Mouse (Mus musculus) hindbrain, embryonic 11.5 days (tissue): ENCODE results near the gene Mrpl23. TPM values are rescaled to one million over a fixed set of nuclear protein-coding genes. Genes with fewer than 3 reads are reported as not detected.

Experiments used
- ATAC-seq: fragments of 200-750 bp; cut with Nextera tagmentation; 2 replicates; pipeline ENCODE4 v1.8.0; 2017; ENCODE audit warnings: mild to moderate bottlenecking, moderate TSS enrichment, moderate library complexity; ENCODE audit not compliant: low FRiP score
- DNase-seq: peaks from one replicate; pipeline ENCODE4 v3.0.0-alpha.2; 2015; ENCODE audit warnings: low spot score
- H3K27ac ChIP-seq: fragments of 300-500 bp; sonication (generic); 2 replicates; pipeline ENCODE4 v1.5.1; 2014; ENCODE audit warnings: mild to moderate bottlenecking, low read depth, low read length
- H3K27me3 ChIP-seq: fragments of 300-500 bp; sonication (generic); 2 replicates; pipeline ENCODE4 v1.6.1; 2014; ENCODE audit warnings: mild to moderate bottlenecking, low read length, moderate library complexity, mixed read lengths; ENCODE audit not compliant: control insufficient read depth, insufficient read depth
- H3K36me3 ChIP-seq: fragments of 300-500 bp; sonication (generic); 2 replicates; pipeline ENCODE4 v1.6.1; 2014; ENCODE audit warnings: mild to moderate bottlenecking, low read length, moderate library complexity, mixed read lengths; ENCODE audit not compliant: control insufficient read depth, insufficient read depth
- H3K4me1 ChIP-seq: fragments of 300-500 bp; sonication (generic); replicated peaks from 2 replicates; pipeline ENCODE4 v1.6.1; 2014; ENCODE audit warnings: low read length, mixed read lengths; ENCODE audit not compliant: control insufficient read depth, insufficient read depth
- H3K4me2 ChIP-seq: fragments of 300-500 bp; sonication (generic); replicated peaks from 2 replicates; pipeline ENCODE4 v1.6.1; 2014; ENCODE audit warnings: mild to moderate bottlenecking, low read depth, low read length
- H3K4me3 ChIP-seq: fragments of 300-500 bp; sonication (generic); 2 replicates; pipeline ENCODE4 v1.5.1; 2014; ENCODE audit warnings: low read depth, low read length
- H3K9ac ChIP-seq: fragments of 300-500 bp; sonication (generic); 2 replicates; pipeline ENCODE4 v1.6.1; 2014; ENCODE audit warnings: low read depth, low read length
- H3K9me3 ChIP-seq: fragments of 300-500 bp; sonication (generic); 2 replicates; pipeline ENCODE4 v1.6.1; 2016; ENCODE audit warnings: low read length; ENCODE audit not compliant: control insufficient read depth
- WGBS: fragments of 180-500 bp; shearing (Covaris S2); extraction: QIAGEN DNeasy Blood & Tissue Kit; methylation state at CpG from one replicate; pipeline ENCODE4 v1.1.7; 2014; 5-methylcytosine and 5-hydroxymethylcytosine counted together
- polyA plus RNA-seq: library from polyadenylated mRNA; unstranded; fragments of >200 nt; fragmentation: Nextera tagmentation; extraction: Ambion mirVana; gene quantifications from 2 replicates; pipeline ENCODE4 v1.2.1, GENCODE M21; 2014

Gene Mrpl23
- polyA plus RNA-seq, 1 experiment from 2014 or later = 13.5 TPM

DNA sequence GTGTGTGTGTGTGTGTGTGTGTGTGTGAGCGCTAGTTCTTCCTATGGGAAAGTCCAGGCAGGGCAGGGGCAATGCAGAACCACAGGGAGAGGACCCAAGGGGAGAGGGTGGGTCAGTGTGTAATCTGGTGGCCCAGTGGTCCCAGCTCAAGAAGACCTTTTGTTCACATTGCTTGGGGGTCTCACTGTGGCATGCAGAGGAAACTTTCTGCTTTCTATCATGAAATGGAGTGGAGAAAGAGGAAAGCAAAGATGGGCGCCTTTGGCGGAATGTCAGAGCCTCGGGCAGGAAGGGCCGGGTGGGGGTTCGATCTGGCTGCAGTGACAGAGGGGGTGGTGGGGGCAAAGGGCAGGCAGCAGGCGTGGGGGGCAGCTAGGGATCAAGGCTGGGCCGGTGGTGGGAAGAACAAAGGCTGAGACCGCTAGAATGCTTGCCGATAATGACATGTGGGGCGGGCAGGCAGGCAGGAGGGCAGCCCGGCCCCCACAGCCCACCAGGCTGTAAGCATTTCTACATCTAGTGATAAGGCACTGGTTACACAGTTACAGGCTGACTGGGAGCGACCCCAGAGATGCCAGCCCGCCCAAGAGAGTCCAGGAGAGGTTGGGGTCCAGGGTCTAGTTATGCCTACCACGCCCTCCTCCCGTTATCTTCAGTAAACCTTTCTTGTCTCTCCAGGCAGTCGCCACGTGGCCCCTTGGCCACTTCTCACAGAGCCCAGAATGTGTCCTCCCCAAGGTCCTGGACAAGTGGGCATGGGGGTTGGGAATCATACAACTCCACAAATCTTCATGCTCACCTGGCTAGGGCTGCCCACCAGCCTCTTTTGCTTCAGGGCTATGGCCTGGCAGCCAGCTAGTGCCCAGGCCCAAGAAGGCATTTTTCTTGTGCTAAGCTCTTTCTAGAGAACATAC, 28.7 kb downstream of the Mrpl23 start:
- H3K9me3 ChIP-seq = no peaks in the 10 kb centered on the region
- H3K9ac ChIP-seq = no peak overlapping the region
- DNase-seq = no peak
- no peaks in the 10 kb centered on the region for H3K36me3 ChIP-seq
- H3K4me3 ChIP-seq = no peak overlapping the region
- no peak for ATAC-seq
- 0 out of 2 replicates have a peak overlapping the region, but pooled peaks have one; percentile 24 for H3K27ac ChIP-seq
- H3K4me2 ChIP-seq = no peak overlapping the region
- WGBS = 24% methylated on average over 18 of the region's 18 CpGs
- no peaks in the 10 kb centered on the region for H3K27me3 ChIP-seq
- H3K4me1 ChIP-seq = peaks cover 6% of the 10 kb centered on the region

DNA sequence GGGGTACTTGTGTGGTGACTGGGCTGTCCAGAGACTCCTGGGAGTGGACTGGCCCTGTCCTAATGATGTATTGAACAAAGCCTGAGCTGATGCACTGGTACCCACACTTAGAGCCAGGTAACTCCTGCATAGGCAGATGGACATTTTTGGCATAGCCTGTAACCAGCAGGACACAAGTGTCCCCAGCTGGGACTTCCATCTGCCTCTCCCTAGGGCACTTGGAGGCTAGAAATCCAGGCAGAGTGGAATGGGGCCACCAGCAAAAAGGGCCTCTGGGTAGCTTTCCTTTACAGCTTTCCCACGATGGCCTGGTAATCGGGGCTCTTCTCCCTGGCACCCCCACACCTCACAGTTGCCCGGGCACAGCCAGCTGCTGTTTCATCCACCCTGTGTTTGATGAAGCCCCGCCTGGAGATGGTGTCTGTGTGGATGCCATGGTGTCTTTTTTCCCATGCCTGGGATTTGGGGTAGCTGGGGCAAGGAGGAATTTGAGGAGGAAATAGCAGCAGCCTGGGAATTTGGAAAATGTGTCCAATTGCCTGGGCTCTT, 29.4 kb downstream of the Mrpl23 start:
- H3K27ac ChIP-seq = no peak overlapping the region

DNA sequence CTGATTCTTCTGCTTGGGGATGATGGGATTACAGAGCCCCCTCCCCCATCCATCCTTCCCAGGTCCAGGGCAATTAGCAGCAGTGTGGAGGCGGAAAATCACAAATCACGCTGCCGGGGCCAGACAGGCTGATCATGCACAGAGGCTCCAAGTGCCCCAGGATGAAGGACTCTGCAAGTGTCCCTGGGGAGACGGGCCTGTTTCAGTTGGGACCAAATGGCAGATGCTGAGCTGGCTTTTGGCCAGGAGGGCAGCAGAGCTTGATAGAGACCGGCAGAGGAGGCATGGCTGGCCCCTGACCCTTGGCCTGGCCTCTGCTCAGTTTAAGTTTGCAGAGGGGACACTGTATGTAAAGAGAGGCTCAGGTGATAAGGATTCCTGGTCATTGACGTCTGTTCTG, 30.7 kb downstream of the Mrpl23 start:
- peaks cover 6% of the 10 kb centered on the region for H3K4me1 ChIP-seq
- no peak overlapping the region for H3K4me3 ChIP-seq
- H3K27ac ChIP-seq = no peak overlapping the region
- H3K4me2 ChIP-seq = no peak overlapping the region
- no peak for ATAC-seq
- no peaks in the 10 kb centered on the region for H3K27me3 ChIP-seq
- 39% methylated on average over 6 of the region's 6 CpGs for WGBS
- DNase-seq = no peak
- no peaks in the 10 kb centered on the region for H3K9me3 ChIP-seq
- H3K36me3 ChIP-seq = no peaks in the 10 kb centered on the region
- H3K9ac ChIP-seq = no peak overlapping the region

More for the DNA sequence above, 29.4 kb downstream of the Mrpl23 start:
- 69% methylated on average over 4 of the region's 4 CpGs for WGBS
- no peaks in the 10 kb centered on the region for H3K36me3 ChIP-seq
- H3K9me3 ChIP-seq = no peaks in the 10 kb centered on the region
- peaks cover 6% of the 10 kb centered on the region for H3K4me1 ChIP-seq
- no peak overlapping the region for H3K4me3 ChIP-seq
- H3K9ac ChIP-seq = no peak overlapping the region
- ATAC-seq (no peak), DNase-seq (no peak)
- no peaks in the 10 kb centered on the region for H3K27me3 ChIP-seq
- H3K4me2 ChIP-seq = no peak overlapping the region

DNA sequence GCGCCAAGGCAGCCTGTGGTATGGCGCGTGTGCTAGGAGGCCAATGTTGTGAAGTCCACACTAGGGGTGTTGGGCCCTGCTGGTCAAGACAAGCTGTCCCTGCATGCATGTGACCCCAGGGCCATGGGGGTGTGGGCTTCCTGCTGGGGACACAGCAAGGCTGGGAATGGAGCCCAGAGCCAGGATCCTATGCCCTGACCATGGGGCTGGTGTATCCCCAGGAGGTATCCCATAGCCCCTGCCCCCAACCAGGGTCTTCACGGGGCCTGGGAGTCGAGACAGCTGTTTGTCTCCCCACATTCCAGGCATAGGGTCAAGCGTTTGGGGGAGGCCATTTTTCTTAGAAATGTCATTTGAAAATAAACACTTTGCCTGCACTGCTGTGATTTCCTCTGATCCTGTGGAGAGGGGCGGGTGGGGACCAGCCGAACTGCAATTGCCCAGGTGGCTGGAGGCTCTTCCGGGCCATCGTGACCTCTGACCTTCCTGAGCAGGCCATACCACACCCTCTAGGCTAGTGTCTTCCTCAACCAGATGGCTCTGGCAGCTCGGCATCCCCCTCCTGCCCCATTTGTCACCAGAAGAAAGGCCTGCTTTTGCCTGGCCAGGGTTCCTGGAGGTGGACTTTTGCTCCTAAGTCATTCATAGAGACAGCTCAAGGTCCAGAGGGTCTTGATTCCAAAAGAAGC, 32.6 kb downstream of the Mrpl23 start:
- DNase-seq (no peak), ATAC-seq (no peak)
- WGBS = 51% methylated on average over 11 of the region's 11 CpGs

DNA sequence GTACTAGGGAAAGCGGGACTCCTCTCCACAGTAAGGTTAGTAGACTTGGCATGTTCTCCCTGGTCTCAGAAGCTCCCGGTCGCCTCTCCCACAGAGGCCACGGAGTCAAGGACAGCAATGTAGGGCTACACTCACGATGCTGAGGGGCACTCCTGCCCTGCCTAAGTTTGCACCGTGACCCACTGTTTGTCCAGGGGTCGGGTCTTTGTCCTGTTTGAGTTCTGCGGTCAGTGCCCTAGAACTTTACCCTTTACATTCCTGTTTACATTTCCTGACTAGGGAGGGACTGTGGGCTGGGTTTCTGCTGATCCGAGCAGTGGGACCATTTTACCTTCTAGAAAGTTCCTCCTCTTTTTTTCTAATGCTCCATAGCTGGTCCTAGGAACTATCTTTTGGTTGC, 34.0 kb downstream of the Mrpl23 start:
- WGBS = 81% methylated on average over 9 of the region's 9 CpGs
- H3K27ac ChIP-seq = no peak overlapping the region
- no peak overlapping the region for H3K4me3 ChIP-seq
- DNase-seq (no peak), ATAC-seq (no peak)
- H3K4me1 ChIP-seq = peaks cover 6% of the 10 kb centered on the region
- no peaks in the 10 kb centered on the region for H3K27me3 ChIP-seq
- H3K9me3 ChIP-seq = no peaks in the 10 kb centered on the region
- H3K9ac ChIP-seq = no peak overlapping the region
- H3K36me3 ChIP-seq = no peaks in the 10 kb centered on the region
- H3K4me2 ChIP-seq = no peak overlapping the region

More for the DNA sequence above, 32.6 kb downstream of the Mrpl23 start:
- Histone ChIP-seq H3K4me1 (peaks cover 6% of the 10 kb centered on the region), H3K9ac (no peak overlapping the region), H3K27me3 (no peaks in the 10 kb centered on the region), H3K36me3 (no peaks in the 10 kb centered on the region), H3K9me3 (no peaks in the 10 kb centered on the region), H3K4me3 (no peak overlapping the region), H3K27ac (no peak overlapping the region), H3K4me2 (no peak overlapping the region)

DNA sequence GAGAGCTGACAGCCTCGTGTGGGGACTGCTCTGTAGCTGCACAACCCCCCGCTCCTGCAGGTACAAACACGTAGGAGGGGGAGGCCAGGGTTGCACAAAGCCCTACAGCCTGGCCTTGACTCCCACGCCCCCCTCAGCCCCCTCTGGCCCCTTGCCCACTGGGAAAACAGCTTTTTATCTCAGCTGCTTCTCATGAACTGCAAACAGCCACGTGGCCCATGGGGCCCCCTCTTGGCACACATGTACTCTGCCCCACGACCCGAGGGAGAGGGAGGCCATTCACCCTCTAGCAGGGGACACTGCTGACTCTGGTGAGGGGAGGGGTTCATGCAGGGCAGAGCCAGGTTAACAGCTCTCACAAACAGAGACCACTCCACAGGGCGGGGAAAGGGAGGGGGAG, 36.5 kb downstream of the Mrpl23 start:
- Histone ChIP-seq H3K4me3 (no peak overlapping the region), H3K9me3 (no peaks in the 10 kb centered on the region), H3K4me1 (peaks cover 2% of the 10 kb centered on the region; the same call in 1 of the 2 replicates), H3K27me3 (no peaks in the 10 kb centered on the region), H3K9ac (no peak overlapping the region), H3K4me2 (no peak overlapping the region), H3K36me3 (no peaks in the 10 kb centered on the region), H3K27ac (peak overlapping the region; percentile 8; the same call in 1 of the 2 replicates)
- no peak for ATAC-seq
- 53% methylated on average over 8 of the region's 8 CpGs for WGBS
- no peak for DNase-seq

DNA sequence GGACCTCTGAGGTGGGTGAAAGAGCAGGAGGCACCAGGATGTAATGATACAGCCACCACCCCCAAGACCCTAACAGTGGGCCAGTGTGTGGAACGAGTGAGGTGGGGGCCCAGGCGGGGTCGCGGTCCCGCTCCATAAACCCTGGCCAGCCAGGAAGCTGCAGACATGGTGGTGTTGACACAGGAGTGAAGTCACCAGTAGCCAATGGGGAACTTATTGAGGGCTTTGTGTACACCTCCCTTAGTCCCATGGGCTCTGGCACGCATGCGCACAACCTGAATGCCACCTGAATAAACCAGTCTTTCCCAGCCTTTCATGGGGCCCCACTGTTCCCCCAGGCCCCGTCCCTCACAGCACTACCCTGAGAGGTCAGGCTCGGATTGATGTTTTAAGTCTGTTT, 38.1 kb downstream of the Mrpl23 start:
- no peak overlapping the region for H3K9ac ChIP-seq
- peak; percentile 40 for DNase-seq
- no peaks in the 10 kb centered on the region for H3K27me3 ChIP-seq
- H3K4me1 ChIP-seq = peaks cover 2% of the 10 kb centered on the region; the same call in 1 of the 2 replicates
- H3K9me3 ChIP-seq = no peaks in the 10 kb centered on the region
- H3K4me2 ChIP-seq = no peak overlapping the region
- no peak overlapping the region for H3K4me3 ChIP-seq
- no peak for ATAC-seq
- WGBS = 69% methylated on average over 9 of the region's 9 CpGs
- H3K36me3 ChIP-seq = no peaks in the 10 kb centered on the region
- no peak overlapping the region for H3K27ac ChIP-seq

DNA sequence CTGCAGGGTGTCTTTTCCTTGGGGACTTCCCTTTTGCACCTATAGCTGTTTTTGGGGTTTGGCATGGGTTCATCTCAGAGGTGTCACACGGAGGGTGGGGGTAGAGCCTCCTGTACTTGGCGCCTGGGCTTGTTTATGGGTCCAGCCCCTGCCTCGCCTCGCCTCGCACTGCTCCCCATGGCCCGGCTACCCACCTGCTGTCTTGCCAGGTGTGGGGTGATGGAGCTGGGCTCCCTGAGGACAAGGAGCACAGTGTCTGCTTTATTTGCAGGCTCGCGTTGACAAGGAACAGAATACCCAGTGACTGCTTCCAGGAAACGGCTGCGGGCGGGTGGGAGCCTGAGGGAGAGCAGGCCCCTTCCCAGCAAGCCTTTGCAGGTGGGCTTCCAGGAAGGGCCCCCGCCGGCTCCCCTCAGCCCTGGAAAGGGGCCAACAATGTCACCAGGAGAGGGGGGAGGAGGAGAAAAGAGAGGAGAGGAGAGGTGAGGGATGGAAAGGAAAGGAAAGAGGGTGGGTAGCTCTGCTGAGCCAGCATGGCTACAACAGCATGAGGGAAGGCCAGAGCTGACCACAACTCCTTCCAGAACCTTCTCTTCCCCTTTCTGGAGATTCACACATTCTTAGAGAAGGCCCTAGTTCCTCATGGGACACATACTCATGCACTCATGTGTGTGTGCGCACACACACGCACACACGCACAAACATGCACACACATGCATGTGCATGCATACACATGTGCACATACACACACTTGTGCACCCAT, 39.2 kb downstream of the Mrpl23 start:
- no peak for ATAC-seq
- Histone ChIP-seq H3K4me3 (no peak overlapping the region), H3K9ac (no peak overlapping the region), H3K4me1 (peaks cover 2% of the 10 kb centered on the region; the same call in 1 of the 2 replicates), H3K27ac (peak overlapping the region; percentile 54), H3K9me3 (no peaks in the 10 kb centered on the region), H3K36me3 (no peaks in the 10 kb centered on the region), H3K27me3 (no peaks in the 10 kb centered on the region), H3K4me2 (no peak overlapping the region)
- DNase-seq = no peak
- 71% methylated on average over 16 of the region's 16 CpGs for WGBS
